Mouse (Mus musculus) intestine, embryonic 14.5 days (tissue): ENCODE data around the gene Peli2. TPM values are rescaled to one million over a fixed set of nuclear protein-coding genes. Genes with fewer than 3 reads are reported as not detected.

Experiments
- ATAC-seq: fragments of 200-750 bp; cut with Nextera tagmentation; replicated peaks from 2 replicates; pipeline ENCODE4 v1.8.0; 2017; ENCODE audit warnings: low read depth, moderate number of reproducible peaks, moderate TSS enrichment, moderate library complexity; ENCODE audit not compliant: low FRiP score, low TSS enrichment
- DNase-seq: peaks from one replicate; pipeline ENCODE4 v3.0.0-alpha.2; 2018; ENCODE audit warnings: low spot score
- H3K27ac ChIP-seq: fragments of 300-500 bp; sonication (generic); 2 replicates; pipeline ENCODE4 v1.5.1; 2014; ENCODE audit warnings: low read depth, mild to moderate bottlenecking, control low read depth
- H3K27me3 ChIP-seq: fragments of 300-500 bp; sonication (generic); replicated peaks from 2 replicates; pipeline ENCODE4 v1.6.1; 2014; ENCODE audit warnings: low read length, control low read depth; ENCODE audit not compliant: control insufficient read depth, insufficient read depth
- H3K36me3 ChIP-seq: fragments of 300-500 bp; sonication (generic); 2 replicates; pipeline ENCODE4 v1.6.1; 2014; ENCODE audit warnings: low read length, control low read depth; ENCODE audit not compliant: control insufficient read depth, insufficient read depth
- H3K4me1 ChIP-seq: fragments of 300-500 bp; sonication (generic); replicated peaks from 2 replicates; pipeline ENCODE4 v1.6.1; 2014; ENCODE audit warnings: low read length, control low read depth, mixed read lengths; ENCODE audit not compliant: control insufficient read depth, insufficient read depth
- H3K4me2 ChIP-seq: fragments of 300-500 bp; sonication (generic); 2 replicates; pipeline ENCODE4 v1.6.1; 2014; ENCODE audit warnings: low read length
- H3K4me3 ChIP-seq: fragments of 300-500 bp; sonication (generic); 2 replicates; pipeline ENCODE4 v1.5.1; 2014; ENCODE audit warnings: low read depth, low read length, control low read depth, mixed read lengths
- H3K9ac ChIP-seq: fragments of 300-500 bp; sonication (generic); 2 replicates; pipeline ENCODE4 v1.6.1; 2014; ENCODE audit warnings: mild to moderate bottlenecking, low read length
- H3K9me3 ChIP-seq: fragments of 300-500 bp; sonication (generic); 2 replicates; pipeline ENCODE4 v1.6.1; 2016; ENCODE audit warnings: low read length, control low read depth; ENCODE audit not compliant: control insufficient read depth
- WGBS: fragments of 180-500 bp; shearing (Covaris S2); extraction: QIAGEN DNeasy Blood & Tissue Kit; methylation state at CpG from one replicate; pipeline ENCODE4 v1.1.7; 2014; 5-methylcytosine and 5-hydroxymethylcytosine counted together
- polyA plus RNA-seq: library from polyadenylated mRNA; unstranded; fragments of >200 nt; fragmentation: Nextera tagmentation; extraction: Ambion mirVana; gene quantifications from 2 replicates; pipeline ENCODE4 v1.2.1, GENCODE M21; 2014

The Peli2 gene
- polyA plus RNA-seq, 1 experiment from 2014 or later: 6.7 TPM

DNA sequence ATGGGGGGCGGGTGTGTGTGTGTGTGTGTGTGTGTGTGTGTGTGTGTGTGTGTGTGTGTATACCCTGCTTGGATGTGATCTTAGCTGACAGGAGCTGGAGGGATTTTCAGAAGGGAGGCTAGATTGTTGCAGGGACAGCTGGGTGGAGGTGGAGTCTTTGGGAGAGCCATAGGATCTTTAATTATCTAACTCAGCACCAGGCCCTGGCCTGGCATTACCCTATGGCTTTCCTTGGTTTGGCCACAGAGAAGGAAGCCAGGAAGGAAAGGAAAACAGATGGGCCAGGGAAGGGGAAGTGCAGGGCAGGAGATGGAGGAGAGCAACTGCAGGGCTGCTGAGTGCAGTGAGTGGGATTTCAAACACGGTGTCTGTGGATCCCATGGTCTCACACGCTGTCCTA lies 18.8 kb downstream of the Peli2 start:
- Histone ChIP-seq H3K9ac (no peak overlapping the region), H3K27me3 (no peaks in the 10 kb centered on the region), H3K4me3 (no peak overlapping the region), H3K4me1 (peaks cover 24% of the 10 kb centered on the region), H3K4me2 (no peak overlapping the region), H3K36me3 (no peaks in the 10 kb centered on the region), H3K27ac (no peak overlapping the region), H3K9me3 (no peaks in the 10 kb centered on the region)
- no peak for DNase-seq
- WGBS: 86% methylated on average over 3 of the region's 3 CpGs
- ATAC-seq: no peak

DNA sequence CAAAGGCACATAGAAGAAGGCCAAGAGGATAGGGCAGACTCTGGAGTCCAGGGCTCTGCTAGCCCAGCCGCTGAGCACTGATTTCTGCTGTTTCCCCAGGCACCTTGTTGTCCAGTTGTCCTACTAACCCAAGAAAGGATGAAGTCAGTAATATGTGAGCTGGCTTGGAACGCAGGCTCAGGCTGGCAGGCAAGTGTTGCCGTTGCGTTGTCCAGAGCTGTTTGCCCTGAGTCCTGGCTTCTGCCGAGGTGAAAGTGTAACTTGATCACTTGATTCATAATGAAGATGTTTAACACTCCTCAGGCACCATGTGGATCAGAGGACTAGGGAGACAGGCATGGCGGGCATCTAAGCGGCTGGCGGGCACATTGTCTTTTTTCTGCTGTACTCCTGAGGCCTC lies 21.1 kb downstream of the Peli2 start:
- H3K27ac ChIP-seq: no peak overlapping the region
- H3K9ac ChIP-seq: no peak overlapping the region
- H3K4me2 ChIP-seq: no peak overlapping the region
- H3K36me3 ChIP-seq: no peaks in the 10 kb centered on the region
- DNase-seq: no peak
- no peaks in the 10 kb centered on the region for H3K27me3 ChIP-seq
- no peak for ATAC-seq
- 65% methylated on average over 8 of the region's 8 CpGs for WGBS
- H3K9me3 ChIP-seq: no peaks in the 10 kb centered on the region
- no peak overlapping the region for H3K4me3 ChIP-seq
- peaks cover 9% of the 10 kb centered on the region for H3K4me1 ChIP-seq

DNA sequence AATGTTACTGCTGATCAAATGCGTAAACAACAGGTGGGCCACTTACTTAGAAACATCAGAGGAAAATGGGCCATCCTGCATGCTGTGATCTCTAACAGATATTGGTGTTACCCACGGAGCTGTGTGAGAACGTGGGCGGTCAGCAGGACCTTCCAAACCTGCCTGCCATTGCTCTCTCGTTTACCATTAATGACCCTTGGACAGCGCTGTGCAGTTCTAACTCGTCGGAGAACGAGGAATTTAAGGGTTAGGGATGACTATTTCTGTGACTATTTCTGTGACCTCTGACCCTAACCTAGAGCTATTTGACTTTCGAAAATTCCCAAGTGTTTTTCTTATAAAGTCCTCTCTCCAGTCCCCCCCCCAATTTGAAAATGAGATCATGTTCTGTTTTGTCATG lies 22.1 kb downstream of the Peli2 start:
- no peaks in the 10 kb centered on the region for H3K36me3 ChIP-seq
- no peak overlapping the region for H3K9ac ChIP-seq
- H3K4me2 ChIP-seq: no peak overlapping the region
- peaks cover 2% of the 10 kb centered on the region for H3K4me1 ChIP-seq
- ATAC-seq (no peak), DNase-seq (no peak)
- 59% methylated on average over 10 of the region's 10 CpGs for WGBS
- no peaks in the 10 kb centered on the region for H3K27me3 ChIP-seq
- H3K9me3 ChIP-seq: no peaks in the 10 kb centered on the region
- no peak overlapping the region for H3K4me3 ChIP-seq
- H3K27ac ChIP-seq: no peak overlapping the region

DNA sequence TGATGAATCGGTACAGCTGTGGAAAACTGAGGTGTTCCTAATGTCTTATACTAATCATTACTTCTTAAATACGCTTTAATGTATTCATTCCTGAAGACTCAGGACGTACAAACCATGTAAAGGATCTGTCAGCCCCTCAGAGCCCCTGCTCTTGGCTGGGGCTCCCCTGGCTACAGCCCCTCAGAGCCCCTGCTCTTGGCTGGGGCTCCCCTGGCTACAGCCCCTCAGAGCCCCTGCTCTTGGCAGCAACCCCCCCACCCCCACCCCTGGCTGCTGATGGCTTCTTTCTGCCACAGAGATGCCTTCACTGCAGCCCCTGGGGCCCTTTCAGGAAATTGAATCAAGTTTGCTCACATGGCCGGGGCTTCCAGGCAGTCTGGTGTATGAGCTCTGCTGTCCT lies 22.5 kb downstream of the Peli2 start:
- DNase-seq (no peak), ATAC-seq (no peak)
- Histone ChIP-seq H3K36me3 (no peaks in the 10 kb centered on the region), H3K27ac (no peak overlapping the region), H3K4me3 (no peak overlapping the region), H3K4me2 (no peak overlapping the region), H3K27me3 (no peaks in the 10 kb centered on the region), H3K9ac (no peak overlapping the region), H3K9me3 (no peaks in the 10 kb centered on the region), H3K4me1 (no peaks in the 10 kb centered on the region)
- 52% methylated on average over 4 of the region's 4 CpGs for WGBS

DNA sequence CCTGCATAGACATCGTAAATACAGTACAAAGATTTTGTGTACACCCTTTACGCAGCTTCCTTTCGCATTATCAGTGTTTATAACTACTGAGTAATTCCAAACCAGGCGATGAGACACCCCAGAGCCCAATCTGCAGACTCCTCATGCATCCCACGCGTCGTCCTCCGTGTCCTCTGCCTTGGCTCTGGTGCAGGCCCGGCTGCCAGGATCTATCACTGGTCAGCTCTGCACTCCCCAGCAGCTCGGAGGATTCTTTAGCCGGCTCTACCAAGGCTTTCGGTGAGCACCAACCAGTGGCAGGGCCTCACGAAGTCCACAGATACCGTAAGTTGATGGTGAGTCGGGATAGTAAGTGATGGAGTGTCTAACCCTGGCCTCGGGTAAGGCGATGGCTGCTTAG lies 23.7 kb downstream of the Peli2 start:
- no peaks in the 10 kb centered on the region for H3K9me3 ChIP-seq
- DNase-seq (no peak), ATAC-seq (no peak)
- H3K4me1 ChIP-seq: no peaks in the 10 kb centered on the region
- H3K4me2 ChIP-seq: no peak overlapping the region
- WGBS: 60% methylated on average over 17 of the region's 17 CpGs
- H3K36me3 ChIP-seq: no peaks in the 10 kb centered on the region
- H3K9ac ChIP-seq: no peak overlapping the region
- no peaks in the 10 kb centered on the region for H3K27me3 ChIP-seq
- no peak overlapping the region for H3K4me3 ChIP-seq
- no peak overlapping the region for H3K27ac ChIP-seq

DNA sequence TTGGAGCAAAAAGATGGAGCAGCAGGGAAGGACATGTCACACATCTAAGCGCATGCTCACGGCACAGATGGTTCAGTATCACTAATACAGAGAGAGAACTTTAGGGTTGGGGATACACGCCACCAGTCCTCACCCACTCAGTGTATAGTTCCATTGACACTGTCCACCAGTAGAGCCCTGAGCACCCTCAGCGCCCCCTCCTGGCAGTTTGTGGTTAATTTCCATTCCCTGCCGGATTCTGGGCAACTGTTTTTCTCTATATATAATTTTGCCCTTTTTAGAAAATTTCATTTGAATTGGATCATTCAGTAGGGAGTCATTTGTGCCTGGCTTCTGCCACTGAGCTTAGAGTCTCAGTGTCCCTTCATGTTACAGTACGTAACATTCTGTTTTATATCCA lies 27.1 kb downstream of the Peli2 start:
- Histone ChIP-seq H3K4me1 (no peaks in the 10 kb centered on the region), H3K9me3 (no peaks in the 10 kb centered on the region), H3K27me3 (no peaks in the 10 kb centered on the region), H3K27ac (no peak overlapping the region), H3K9ac (no peak overlapping the region), H3K4me3 (no peak overlapping the region), H3K4me2 (no peak overlapping the region), H3K36me3 (no peaks in the 10 kb centered on the region)
- ATAC-seq (no peak), DNase-seq (no peak)
- 83% methylated on average over 6 of the region's 6 CpGs for WGBS

DNA sequence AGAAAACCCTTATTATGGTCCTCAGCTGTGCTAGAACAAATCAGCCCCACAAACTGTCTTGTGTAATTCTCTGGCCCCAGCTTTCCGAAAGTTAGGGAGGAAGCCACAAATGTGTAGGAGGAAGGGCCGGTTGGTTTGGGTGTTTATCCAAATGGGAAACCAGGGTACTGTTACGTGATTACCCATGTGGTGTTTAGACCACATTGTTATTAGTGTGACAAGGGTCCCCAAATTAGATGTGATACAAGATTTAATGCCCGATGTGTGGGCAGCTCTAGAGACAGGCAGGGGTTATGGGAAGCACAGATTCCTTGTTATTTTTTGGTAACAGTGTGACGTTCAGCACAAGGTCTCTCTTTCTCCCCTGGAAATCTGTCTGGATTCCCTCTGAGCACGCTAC lies 28.0 kb downstream of the Peli2 start:
- H3K27me3 ChIP-seq: no peaks in the 10 kb centered on the region
- DNase-seq: no peak
- no peak overlapping the region for H3K4me2 ChIP-seq
- no peaks in the 10 kb centered on the region for H3K36me3 ChIP-seq
- no peaks in the 10 kb centered on the region for H3K4me1 ChIP-seq
- 83% methylated on average over 6 of the region's 6 CpGs for WGBS
- no peak overlapping the region for H3K9ac ChIP-seq
- no peak for ATAC-seq
- no peaks in the 10 kb centered on the region for H3K9me3 ChIP-seq
- no peak overlapping the region for H3K27ac ChIP-seq
- no peak overlapping the region for H3K4me3 ChIP-seq

DNA sequence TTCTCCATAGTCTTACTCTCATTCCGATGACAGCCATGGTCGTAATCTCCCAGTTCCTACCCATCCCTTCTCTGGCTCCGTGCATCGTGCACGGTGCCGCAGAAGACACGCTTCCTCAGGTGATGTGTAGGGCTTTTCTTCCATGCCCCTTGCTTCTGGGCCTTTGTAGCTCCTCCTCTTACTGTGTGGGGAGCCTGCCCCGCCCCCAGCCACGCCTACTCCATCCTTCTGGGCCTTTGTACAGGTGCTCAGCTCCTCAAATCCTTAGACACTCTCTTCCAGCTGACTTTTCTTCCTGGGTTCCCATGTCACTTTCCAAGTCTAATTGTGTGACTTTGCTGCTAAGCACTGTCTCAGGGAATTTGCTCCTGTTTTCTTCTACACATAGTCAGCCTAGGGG lies 28.7 kb downstream of the Peli2 start:
- Histone ChIP-seq H3K4me2 (no peak overlapping the region), H3K9ac (no peak overlapping the region), H3K27ac (no peak overlapping the region), H3K27me3 (no peaks in the 10 kb centered on the region), H3K4me1 (no peaks in the 10 kb centered on the region), H3K9me3 (no peaks in the 10 kb centered on the region), H3K4me3 (no peak overlapping the region), H3K36me3 (no peaks in the 10 kb centered on the region)
- 91% methylated on average over 9 of the region's 9 CpGs for WGBS
- ATAC-seq (no peak), DNase-seq (no peak)

DNA sequence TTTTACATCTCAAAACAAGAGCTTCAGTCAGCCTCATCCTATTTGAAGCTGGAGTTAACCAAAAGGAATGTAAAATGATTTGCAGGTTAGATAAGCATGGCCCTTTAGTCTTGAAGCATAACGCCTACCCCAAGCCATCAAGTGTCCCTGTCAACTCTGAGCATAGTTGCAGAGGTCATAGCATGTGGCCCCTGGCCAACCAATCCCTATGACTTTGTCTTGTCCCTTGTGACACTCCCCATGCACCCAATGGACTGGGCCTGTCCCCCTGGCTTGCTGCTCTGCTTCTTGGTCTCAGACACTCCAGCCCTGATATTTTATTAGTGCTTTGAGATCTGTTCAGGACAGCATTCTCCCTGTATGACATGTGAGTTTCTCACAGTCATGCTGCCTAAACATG lies 30.3 kb downstream of the Peli2 start:
- Histone ChIP-seq H3K27me3 (no peaks in the 10 kb centered on the region), H3K9me3 (no peaks in the 10 kb centered on the region), H3K36me3 (no peaks in the 10 kb centered on the region), H3K4me3 (no peak overlapping the region), H3K4me1 (0 out of 2 replicates have a peak, but pooled peaks cover 2% of the 10 kb centered on the region), H3K4me2 (no peak overlapping the region), H3K27ac (no peak overlapping the region), H3K9ac (no peak overlapping the region)
- WGBS: 92% methylated on average over 1 of the region's 1 CpGs
- ATAC-seq: no peak
- DNase-seq: no peak
